Mouse (Mus musculus): ENCODE data around the gene Ints5.

Gene Ints5

DNA sequence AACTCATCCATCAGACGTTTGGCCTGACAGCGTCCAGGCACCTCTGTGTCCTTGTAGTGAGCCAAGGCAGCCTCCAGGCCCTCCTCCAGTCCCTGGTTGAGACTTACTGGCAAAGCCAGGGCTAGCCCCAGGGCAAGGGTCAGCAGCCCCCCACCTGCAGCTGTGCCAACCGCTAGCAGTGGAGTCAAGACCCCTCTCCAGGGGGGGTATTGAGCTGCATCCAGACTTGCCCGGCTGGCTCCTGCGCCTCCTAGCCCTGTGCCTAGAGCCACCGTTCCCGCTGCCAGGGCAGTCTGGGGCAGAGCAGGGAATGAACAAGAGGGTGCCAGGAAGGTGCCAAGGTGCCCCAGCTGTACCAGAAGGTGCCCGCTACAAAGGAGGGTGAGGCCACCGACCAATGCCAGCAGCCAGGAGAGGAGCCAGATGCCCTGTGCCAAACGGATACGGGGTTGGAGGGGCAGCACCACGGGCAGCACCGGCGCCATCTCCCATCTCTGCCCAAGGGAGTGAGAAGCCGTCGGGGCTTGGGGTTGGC lies 36.0 kb downstream of the Ints5 start:
- DNase-seq (ENCODE audit: low spot score in 2 of 2) = no peak

DNA sequence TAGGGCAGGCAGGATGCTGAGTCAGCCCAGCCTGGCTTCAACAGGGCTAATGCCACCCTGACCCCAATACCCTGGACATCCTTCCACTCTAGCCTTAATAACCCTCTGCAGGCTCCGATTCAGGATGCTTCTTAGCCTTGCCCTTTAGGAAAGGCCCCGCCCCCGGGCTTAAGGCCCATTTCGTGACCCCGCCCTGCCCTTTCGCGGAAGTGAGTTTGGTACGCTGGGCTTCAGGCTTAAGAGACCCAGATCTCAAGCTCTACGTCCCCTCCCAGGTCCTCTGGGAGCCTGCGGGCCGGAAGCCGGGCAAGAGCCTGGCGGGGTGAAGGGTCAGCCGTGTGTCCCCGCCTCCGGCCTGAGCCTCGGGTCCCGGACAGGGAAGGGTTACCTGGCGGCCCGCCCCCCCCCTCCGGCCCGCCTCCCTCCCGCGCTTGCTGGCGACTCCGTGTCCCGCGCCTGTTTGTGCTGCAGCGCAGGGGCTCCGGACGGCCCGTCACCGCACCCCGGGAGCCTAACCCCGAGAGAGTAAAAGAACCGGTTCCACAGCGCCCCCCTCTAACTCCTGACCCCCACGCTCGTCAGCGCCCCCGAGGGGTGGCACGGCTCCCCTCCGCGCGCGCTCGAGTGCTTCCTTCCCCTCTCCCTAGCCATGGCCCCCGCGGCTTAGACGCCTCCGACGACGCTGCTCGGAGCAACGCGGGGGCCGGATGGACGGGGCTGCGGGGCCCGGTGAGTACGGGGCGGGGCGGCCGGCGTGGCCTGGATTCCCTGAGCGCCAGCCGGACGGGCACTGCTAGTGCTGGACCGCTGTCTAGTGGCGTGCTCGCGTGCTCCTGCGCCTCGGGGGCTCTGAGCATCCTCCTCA lies 36.7 kb downstream of the Ints5 start, which contains the start of the genes Rom1 and Eml3:
TSS of gene Rom1 (minus strand) at position 133 of the 865 bp plus-strand sequence.
TSS of gene Eml3 (plus strand) at position 329 of the 865 bp plus-strand sequence.
- DNase-seq (ENCODE audit: low spot score in 2 of 2) = peak in 1 of 2 experiments; percentile 47

DNA sequence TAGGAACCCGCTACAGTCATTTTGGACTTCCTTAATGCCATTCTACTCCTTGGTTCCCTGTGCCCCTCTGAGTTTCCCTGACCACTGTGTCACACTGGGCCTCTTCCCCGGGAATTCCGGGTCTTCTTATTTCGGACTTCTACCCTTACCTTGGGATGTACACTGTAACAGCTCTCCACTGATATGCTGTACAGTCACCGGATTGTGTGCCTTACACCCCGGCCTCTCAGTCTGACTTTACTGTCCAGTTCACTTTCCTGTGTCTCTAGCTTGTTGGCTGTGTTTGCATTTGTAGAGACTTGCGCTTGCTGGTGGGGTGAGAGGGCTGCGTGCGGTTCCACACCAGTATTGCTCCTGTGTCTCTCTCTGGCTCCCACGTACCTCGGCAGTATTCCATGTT lies 37.3 kb downstream of the Ints5 start:
- DNase-seq (ENCODE audit: low spot score in 2 of 2) = no peak

DNA sequence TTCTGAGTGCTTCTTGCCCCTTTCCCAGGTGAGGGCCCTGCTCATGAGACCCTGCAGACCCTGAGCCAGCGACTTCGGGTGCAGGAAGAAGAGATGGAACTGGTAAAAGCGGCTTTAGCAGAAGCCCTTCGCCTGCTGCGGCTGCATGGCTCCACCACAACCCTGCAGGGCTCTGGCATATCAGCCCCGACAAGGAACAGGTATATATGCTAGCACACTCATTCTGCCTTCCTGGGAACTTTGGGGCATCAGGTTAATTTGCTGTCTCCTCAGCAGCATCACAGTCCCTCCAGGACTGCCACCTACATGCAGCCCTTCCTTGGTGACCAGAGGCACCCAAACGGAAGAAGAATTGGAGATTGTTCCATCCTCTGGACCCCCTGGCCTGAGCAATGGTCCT lies 38.0 kb downstream of the Ints5 start:
- DNase-seq (ENCODE audit: low spot score in 2 of 2) = no peak

DNA sequence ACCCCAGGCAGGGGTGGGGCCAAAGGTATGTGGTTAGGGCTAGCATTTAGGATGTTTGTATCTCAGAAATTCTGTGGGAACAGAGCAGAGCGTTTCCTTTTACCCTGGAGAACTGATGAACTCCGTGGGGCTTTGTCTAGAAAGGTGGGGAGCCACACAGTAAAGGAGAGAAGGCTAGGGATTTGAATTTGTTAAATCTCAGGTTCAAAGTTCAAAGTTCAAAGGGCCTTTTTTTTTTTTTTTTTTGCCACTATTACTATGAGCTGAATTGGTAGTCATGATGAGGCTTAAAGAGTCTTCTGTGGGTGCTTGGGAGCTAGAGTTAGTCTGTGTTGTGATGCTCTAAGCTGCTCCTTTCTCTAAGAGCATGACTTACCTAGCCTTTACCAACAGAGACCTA lies 43.9 kb downstream of the Ints5 start:
- no peak for DNase-seq (ENCODE audit: low spot score in 2 of 2)

DNA sequence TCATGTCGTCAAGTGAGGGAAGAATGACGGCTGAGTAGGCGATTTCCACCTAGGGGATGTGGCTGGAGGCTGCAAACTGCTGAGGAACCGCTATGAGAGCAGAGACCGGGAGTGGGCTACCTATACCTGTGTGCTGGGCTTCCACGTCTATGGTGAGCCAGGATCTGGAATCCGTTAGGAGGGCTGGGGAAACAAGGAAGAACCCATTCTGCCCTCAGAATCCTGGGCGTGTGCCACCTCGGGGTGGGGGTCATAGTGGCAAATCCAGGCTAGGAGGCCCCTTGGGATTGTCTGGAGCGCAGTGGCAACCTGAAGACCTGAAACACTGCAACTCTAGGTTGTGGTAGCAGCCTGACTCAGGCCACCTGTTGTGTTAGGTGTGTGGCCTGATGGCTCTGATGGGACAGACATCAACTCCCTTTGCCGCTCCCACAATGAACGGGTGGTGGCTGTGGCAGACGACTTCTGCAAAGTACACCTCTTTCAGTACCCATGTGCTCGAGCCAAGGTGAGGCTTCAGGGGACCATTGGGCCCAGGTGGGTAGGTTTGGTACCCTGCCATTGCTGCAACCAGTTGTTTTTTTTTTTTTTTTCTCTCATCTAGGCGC lies 47.8 kb downstream of the Ints5 start:
- no peak for DNase-seq (ENCODE audit: low spot score in 2 of 2)

DNA sequence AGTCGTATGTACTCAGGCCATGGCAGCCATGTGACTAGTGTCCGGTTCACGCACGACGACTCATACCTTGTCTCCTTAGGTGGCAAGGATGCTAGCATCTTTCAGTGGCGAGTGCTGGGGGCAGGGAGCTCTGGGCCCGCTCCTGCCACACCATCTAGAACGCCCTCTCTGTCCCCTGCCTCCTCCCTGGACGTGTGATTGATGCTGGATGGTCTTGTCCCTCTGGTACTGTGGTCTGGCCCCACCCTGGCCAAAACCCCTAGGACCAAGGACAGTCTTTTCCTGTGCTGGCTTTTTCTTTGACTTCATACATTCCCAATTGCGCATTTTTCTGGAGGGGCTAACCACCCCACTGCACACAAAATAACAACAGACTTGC lies 48.3 kb downstream of the Ints5 start:
- DNase-seq (ENCODE audit: low spot score in 2 of 2) = no peak

DNA sequence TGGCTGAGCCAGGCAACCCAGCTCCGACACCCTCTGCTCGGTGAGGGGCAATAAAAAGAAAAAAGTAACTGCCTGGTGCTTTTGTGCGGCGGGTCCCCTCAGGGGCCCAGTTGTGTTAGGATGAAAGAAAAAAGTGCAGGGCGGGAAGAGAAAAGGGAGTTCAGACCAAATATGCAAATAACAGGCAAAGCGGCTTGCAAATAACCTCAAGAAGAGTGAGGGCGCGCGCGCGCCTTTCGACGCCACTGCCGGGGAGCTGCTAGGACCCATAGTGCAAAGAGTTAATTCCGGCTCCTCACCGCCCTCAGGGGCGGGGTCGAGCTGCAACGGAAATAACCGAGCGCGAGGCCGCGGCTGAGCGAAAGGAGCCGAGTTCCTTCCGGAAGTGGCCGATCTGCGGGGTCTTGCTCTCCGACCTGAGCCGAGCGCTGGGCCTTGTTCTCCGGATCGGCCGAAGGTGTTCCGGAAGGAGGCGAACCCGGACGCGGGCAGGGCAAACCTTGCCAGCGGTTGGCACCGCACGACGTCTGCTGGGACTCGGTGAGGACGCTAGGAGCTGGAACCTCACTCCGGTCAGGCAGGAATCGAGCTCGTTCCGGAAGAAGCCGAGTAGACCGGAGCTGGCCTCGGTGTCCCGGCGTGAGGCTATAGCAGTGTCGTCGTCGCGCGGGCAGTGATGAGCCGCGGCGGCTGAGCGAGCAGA lies 48.9 kb downstream of the Ints5 start, which contains the start of gene Mta2:
TSS of gene Mta2 (plus strand) at position 361 of the 703 bp plus-strand sequence.
- peak; percentile 91 to 93 for DNase-seq (ENCODE audit: low spot score in 2 of 2)

DNA sequence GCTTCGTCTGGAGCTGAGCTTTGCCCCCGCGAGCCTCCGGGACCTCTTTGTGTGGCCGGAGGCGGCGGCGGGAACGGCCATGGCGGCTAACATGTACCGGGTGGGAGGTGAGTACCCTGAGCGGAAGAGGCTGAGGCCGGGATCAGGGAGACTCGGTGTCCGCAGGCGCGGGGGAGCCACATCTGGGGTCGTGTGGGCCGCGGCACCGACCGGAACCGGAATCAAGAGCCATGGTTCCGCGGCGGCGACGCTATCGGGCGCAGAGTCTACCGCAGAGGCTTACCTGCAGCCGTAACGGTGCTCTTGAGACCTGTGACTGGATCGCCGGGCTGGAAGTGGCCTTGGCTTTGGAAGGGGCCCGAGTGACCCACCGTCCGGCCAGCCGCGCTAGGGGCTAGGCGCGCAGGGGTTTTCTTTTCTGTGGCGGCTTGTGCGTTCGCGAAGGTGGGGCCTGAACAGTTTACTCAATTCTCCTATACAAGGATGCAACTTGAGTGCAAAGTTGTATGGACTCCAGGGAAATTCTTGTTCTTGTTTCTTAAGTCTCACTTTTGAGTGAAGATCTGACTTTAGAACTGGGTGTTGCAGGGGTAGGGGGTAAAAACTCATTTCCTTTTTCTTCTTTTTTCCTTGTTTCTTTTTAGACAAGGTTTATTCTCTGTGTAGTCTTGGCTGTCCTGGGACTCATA lies 49.6 kb downstream of the Ints5 start:
- no peak for DNase-seq (ENCODE audit: low spot score in 2 of 2)

DNA sequence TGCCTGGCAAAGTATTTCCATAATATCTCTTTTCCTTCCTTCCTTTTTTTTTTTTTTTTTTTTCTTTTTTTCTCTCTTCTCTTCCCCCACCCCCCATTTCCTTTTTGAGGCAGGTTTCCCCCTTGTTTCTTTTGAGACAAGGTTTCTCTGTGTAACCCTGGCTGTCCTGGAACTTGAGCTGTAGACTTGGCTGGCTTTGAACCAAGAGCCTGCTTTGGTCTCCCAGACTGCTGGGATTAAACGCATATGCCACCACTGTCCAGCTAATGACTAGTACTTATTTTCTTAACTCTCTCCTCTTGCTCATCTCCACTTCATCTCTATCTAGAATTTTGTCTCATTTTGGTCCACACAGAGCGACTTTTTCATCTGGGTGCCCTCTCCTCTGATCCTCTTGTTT lies 50.2 kb downstream of the Ints5 start:
- DNase-seq (ENCODE audit: low spot score in 2 of 2) = no peak

DNA sequence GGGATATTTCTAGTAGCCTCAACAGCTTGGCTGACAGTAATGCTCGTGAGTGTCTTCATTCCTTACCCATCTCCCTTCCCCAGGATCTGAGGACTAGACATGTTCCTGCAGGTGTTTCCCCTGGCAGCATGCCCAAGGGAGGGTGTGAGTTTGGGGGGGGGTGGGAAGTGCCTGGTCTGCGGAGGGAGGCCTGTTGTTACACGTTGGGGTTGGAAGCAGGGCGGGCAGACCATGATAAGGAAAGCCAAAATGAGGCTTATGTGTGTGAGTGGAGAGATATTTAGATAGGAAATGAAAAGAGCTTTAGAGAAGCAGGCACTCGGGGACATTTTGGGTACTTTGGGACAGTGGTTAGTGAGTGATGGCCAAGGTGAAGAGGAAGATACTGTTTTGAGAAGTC lies 51.3 kb downstream of the Ints5 start:
- DNase-seq (ENCODE audit: low spot score in 2 of 2) = no peak

DNA sequence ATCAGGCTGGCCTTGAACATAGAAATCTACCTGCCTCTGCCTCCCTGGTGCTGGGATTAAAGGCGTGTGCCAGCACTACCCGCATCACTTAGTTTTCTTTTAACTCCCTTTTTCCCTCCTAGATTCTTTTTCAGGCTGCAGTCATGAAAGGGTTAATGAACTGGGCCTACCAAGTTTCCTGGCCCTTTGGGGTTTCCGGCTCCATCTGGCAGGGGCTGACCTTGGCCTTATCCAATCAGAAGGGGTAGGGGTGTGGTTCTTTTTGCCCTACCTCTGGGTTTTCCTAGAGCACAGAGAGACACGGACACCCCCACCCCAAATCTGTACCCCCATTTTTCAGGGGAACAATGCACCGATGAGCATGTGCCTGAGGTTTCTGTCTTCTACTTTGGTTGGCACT lies 51.9 kb downstream of the Ints5 start:
- no peak for DNase-seq (ENCODE audit: low spot score in 2 of 2)

DNA sequence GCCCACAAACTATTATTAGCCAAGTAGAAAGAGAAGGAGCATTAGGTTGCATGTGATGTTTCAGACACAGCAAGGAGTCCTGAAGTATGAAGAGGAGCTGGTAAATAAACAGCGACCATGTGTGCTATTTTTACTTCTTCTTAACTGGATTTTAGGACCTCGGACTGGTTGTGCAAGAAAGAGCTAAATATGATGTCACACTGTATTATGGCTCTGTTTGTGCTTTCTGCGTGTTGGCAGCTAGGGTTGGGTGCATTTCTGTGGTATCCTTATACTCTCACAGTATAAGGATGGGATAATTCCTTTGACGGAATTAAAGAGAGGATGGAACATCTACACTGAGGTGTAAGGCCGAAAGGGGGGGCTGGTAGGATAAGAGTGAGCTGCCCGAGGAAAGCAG lies 52.4 kb downstream of the Ints5 start:
- no peak for DNase-seq (ENCODE audit: low spot score in 2 of 2)

DNA sequence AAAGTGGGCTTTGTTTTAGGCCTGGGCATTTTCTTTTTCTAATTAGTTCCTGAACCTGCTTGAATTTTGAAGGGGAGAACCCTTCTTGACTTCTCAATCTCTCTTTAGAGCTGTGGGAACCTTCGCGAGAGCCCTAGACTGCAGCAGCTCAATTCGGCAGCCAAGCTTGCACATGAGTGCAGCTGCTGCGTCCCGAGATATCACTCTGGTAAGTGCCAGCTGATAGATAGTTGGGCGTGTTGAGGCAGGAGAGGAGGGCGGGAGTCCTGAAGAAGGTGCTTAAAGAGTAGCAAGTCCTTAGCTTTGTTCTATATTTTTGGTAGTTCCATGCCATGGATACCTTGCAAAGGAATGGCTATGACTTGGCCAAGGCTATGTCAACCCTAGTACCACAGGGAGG lies 54.1 kb downstream of the Ints5 start:
- no peak for DNase-seq (ENCODE audit: low spot score in 2 of 2)

Data from frontal cortex, postnatal 25 days (tissue).